Mouse (Mus musculus) NIH3T3 (cell line): Measurements from ENCODE around the gene Ergic1.

Experiments
- DNase-seq: peaks from one replicate; pipeline ENCODE4 v3.0.0-alpha.2; 2012; ENCODE audit warnings: low read depth

Gene Ergic1

DNA sequence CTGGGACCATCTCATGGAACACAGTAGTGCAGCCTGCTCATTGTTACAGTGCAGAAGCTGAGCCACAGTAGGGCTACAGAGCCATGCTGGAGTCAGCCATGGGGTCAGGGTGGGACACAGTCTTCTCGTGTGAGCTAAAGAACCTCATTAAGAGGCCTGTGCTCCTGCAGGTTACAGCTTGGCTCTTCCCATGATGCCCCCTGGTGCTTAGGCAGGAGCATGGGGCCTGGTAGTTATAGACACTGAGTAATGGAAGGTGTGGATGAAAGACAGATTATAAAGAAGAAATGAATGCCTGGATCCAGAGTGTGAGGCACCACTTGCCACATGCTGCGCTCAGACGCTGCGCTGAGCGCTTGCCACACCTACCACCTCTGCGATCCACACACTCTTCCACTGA lies 67.2 kb downstream of the Ergic1 start:
- peak; percentile 36 for DNase-seq

DNA sequence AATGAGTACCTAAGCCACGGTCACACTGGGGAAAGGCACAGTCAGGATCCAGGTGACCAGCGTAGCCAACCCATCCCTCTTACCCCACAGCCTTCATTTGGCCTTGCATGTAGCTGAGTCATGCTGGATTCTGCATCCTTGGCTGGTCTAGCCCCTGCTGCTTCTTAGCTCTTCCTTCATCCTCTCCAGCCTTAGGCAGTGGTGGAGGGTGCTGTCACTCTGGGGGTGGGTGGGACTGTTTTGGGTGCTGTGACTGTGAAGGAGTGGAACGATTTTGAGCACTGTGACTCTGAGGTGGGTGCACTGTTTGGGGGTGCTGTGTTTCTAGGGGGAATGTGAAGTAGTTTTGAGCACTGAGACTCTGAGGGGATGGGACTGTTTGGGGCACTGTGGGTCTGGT lies 67.6 kb downstream of the Ergic1 start:
- DNase-seq: no peak

GRCm38 (mm10) chr17:26631811-26632327 lies 70.6 kb downstream of the Ergic1 start:
- DNase-seq: peak; percentile 31

DNA sequence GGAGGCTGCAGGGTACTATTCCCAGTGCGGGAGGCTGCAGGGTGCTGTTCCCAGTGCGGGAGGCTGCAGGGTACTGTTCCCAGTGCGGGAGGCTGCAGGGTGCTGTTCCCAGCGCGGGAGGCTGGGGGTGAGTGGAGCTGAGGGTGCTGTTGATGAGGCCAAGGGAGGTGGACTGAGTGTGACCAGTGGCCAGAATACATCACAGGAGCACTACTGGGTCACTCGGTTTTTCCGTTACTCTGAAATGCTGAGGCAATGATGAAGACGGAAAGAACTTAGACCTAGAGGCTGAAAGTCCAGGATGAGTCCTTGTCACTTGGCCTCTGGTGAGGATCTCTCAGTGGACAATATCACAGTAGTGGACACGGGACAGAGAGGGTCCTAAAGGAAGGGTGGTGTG lies 71.9 kb downstream of the Ergic1 start:
- DNase-seq: no peak

- DNase-seq: no peak
Observed at GRCm38 (mm10) chr17:26633926-26634325, 72.6 kb downstream of the Ergic1 start.

- no peak for DNase-seq
Observed at GRCm38 (mm10) chr17:26634539-26634938, 73.2 kb downstream of the Ergic1 start.

DNA sequence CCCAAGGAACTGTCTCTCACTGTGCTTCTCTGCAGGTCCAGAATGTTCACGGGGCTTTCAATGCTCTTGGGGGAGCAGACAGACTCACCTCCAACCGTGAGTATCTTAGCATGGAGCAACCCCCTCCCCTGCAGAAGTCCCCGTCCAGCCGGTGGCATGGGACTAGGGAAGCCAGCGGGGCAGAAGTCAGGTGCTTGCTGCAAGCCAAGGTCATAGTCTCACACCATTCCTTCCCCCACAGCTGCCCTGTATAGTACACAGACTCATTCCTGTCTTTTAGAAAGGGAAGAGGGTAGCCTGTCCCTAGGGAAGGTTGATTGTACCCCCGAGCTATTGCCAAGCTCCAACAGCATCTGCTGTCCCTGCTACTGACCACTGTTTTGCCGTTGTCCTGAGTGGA lies 74.7 kb downstream of the Ergic1 start:
- no peak for DNase-seq

DNA sequence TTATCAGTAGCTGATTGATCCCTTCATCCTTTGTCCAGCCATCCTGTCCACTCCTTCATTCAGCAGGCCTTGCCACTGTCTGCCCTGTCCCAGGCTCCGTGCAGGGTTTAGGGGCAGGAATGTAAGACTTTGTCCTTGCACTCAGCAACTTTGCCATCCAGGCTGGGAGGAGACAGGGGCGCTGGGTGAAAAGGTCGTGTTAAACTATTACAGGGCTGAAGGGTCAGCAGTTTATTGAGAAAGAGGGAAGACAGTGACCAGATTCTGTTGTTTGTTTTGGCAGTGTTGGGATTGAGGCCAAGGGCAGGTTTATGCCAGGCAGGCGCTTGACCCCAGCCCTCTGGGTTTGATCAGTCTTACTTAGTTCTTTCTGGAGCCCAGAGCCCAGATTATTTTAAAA lies 76.6 kb downstream of the Ergic1 start:
- DNase-seq: no peak

DNA sequence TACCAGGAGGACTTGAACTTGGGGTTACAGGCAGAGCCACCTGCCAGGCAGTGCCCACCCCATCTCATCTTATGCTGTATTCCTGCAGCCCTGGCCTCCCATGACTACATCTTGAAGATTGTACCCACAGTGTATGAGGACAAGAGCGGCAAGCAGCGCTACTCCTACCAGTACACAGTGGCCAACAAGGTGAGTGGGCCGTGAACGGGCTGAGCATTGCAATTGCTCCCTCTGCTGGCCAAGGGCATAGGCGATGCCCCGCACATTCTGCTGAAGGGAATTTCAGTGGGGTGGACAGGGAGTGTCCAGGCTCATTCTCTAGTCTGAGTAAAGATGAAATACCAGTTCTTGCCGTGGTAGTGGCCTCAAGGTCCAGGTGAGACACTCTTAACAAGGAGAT lies 77.4 kb downstream of the Ergic1 start:
- DNase-seq: peak; percentile 91

- no peak for DNase-seq
Observed at GRCm38 (mm10) chr17:26639791-26640190, 78.5 kb downstream of the Ergic1 start.

GRCm38 (mm10) chr17:26640286-26640740 lies 79.0 kb downstream of the Ergic1 start:
- DNase-seq: no peak

- DNase-seq: no peak
Observed at GRCm38 (mm10) chr17:26643456-26643855, 82.2 kb downstream of the Ergic1 start.

- DNase-seq: no peak
Observed at GRCm38 (mm10) chr17:26643993-26644392, 82.7 kb downstream of the Ergic1 start.

GRCm38 (mm10) chr17:26644509-26645410 lies 83.5 kb downstream of the Ergic1 start:
- DNase-seq: peak; percentile 14

DNA sequence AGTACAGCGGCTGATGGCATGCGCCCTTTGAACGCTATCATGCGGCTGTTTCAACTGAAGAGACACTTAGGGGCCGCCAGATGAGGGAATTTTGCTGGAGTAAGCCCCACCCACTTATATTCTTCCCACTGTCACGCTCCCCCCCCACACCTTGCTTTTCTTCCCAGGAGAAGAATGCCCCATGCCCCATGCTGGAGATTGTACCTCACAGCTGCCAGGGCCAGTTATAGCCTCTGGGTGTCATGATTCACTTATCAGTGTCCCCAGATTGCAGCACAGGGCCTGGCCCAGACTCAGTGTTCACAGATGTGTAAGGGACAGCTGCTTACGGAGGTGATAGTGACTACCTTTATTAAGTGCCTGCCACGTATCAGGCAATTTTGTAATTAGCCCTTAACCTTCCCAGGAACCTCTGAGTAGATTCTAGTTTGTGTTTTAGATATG lies 84.1 kb downstream of the Ergic1 start:
- no peak for DNase-seq

GRCm38 (mm10) chr17:26647283-26647682 lies 86.0 kb downstream of the Ergic1 start:
- DNase-seq: no peak

DNA sequence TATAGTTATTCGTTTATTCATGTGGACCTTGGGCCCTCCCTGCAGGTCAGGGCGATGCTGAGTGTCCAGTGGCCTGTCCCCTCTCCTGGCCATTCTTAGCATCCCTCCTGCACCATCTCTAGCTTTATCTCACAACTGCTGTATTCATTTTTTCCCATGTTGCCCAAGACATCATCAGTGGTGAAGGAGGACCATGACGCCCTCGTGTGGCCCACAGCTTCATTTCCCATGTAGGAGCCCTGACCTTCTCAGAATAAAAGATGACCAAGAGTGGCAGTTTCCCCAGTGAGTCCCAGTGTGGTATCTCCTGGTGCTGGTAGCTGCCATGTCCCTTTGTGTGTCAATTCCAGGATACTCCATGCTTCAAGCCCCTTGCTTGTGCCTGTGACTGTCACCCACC lies 88.3 kb downstream of the Ergic1 start:
- peak; percentile 63 for DNase-seq

GRCm38 (mm10) chr17:26650451-26651363 lies 89.4 kb downstream of the Ergic1 start:
- DNase-seq: peak; percentile 25

DNA sequence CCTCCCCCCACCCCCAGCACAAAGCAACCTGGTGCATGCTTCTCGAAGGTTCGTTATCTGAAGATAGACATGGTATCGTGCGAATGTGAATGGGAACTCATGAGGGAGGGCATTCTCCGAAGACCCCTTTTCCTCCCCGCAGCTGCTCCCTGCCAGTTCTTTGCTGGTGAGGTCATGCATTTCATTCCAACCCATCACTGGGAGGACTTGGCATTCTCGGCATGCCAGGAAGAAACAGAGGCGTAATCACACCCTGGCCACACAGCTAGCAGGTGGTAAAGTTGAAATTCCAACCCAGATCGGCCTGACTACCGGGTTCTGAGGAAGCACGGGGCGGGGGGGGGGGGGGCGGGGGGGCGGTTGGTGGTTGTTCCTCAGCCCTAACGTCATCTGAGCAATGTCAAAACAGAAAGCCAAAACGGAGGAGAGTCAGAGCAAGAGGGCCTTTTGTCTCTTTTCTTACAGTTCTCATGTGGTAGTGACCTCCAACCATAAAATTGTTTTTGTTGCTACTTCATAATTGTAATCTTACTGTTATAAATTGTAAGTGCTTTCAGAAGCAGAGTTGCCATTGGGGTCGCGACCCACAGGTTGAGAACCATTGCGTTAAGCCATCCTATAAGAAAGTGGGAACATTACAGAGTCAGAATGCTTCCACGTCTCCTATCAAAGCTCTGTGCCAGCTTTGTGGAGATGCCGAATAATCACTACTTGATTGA lies 97.7 kb downstream of the Ergic1 start:
- no peak for DNase-seq

GRCm38 (mm10) chr17:26659573-26659915 lies 98.3 kb downstream of the Ergic1 start:
- DNase-seq: no peak

GRCm38 (mm10) chr17:26660192-26660912 lies 99.1 kb downstream of the Ergic1 start:
- DNase-seq: peak; percentile 88
